Mouse (Mus musculus): ENCODE results near the gene Tssc4.

Tssc4 gene

GRCm38 (mm10) chr7:143044826-143045206 is 24.2 kb upstream of the Tssc4 start:
- no peak for DNase-seq (ENCODE audit: low read depth, low spot score)

- DNase-seq (ENCODE audit: low read depth, low spot score), result no peak
Observed at GRCm38 (mm10) chr7:143046358-143046757, 22.7 kb upstream of the Tssc4 start.

- no peak for DNase-seq (ENCODE audit: low read depth, low spot score)
Observed at GRCm38 (mm10) chr7:143049331-143049730, 19.7 kb upstream of the Tssc4 start.

- DNase-seq (ENCODE audit: low read depth, low spot score), result no peak
Observed at GRCm38 (mm10) chr7:143049841-143050816, 18.9 kb upstream of the Tssc4 start.

GRCm38 (mm10) chr7:143051316-143051715 is 17.7 kb upstream of the Tssc4 start:
- DNase-seq (ENCODE audit: low read depth, low spot score), result no peak

GRCm38 (mm10) chr7:143052626-143053007 is 16.4 kb upstream of the Tssc4 start, which contains the start of gene Cd81:
TSS of gene Cd81 (plus strand) at chr7:143052739.
- peak; percentile 62 for DNase-seq (ENCODE audit: low read depth, low spot score)

- peak; percentile 23 for DNase-seq (ENCODE audit: low read depth, low spot score)
Observed at GRCm38 (mm10) chr7:143053008-143053899, 15.8 kb upstream of the Tssc4 start.

- DNase-seq (ENCODE audit: low read depth, low spot score), result no peak
Observed at GRCm38 (mm10) chr7:143053961-143054611, 15.0 kb upstream of the Tssc4 start.

GRCm38 (mm10) chr7:143054612-143054965 is 14.5 kb upstream of the Tssc4 start:
- DNase-seq (ENCODE audit: low read depth, low spot score), result no peak

- no peak for DNase-seq (ENCODE audit: low read depth, low spot score)
Observed at GRCm38 (mm10) chr7:143055001-143055400, 14.0 kb upstream of the Tssc4 start.

GRCm38 (mm10) chr7:143055499-143056186 is 13.4 kb upstream of the Tssc4 start:
- no peak for DNase-seq (ENCODE audit: low read depth, low spot score)

- no peak for DNase-seq (ENCODE audit: low read depth, low spot score)
Observed at GRCm38 (mm10) chr7:143057023-143057422, 12.0 kb upstream of the Tssc4 start.

- DNase-seq (ENCODE audit: low read depth, low spot score), result no peak
Observed at GRCm38 (mm10) chr7:143057667-143058220, 11.3 kb upstream of the Tssc4 start.

- DNase-seq (ENCODE audit: low read depth, low spot score), result no peak
Observed at GRCm38 (mm10) chr7:143058221-143058697, 10.8 kb upstream of the Tssc4 start.

GRCm38 (mm10) chr7:143059202-143059870 is 9.7 kb upstream of the Tssc4 start:
- no peak for DNase-seq (ENCODE audit: low read depth, low spot score)

- DNase-seq (ENCODE audit: low read depth, low spot score), result no peak
Observed at GRCm38 (mm10) chr7:143062704-143063103, 6.3 kb upstream of the Tssc4 start.

GRCm38 (mm10) chr7:143064226-143064625 is 4.8 kb upstream of the Tssc4 start:
- DNase-seq (ENCODE audit: low read depth, low spot score), result no peak

- no peak for DNase-seq (ENCODE audit: low read depth, low spot score)
Observed at GRCm38 (mm10) chr7:143065692-143066091, 3.4 kb upstream of the Tssc4 start.

- no peak for DNase-seq (ENCODE audit: low read depth, low spot score)
Observed at GRCm38 (mm10) chr7:143067469-143067868, 1.6 kb upstream of the Tssc4 start.

- DNase-seq (ENCODE audit: low read depth, low spot score), result no peak
Observed at GRCm38 (mm10) chr7:143067897-143068296, 1.2 kb upstream of the Tssc4 start.

Data from retina, postnatal 7 days (tissue).